Mouse (Mus musculus): ENCODE results near the gene Trmu.
"Not testable (repeated sequence)": the region's sequence is repeated elsewhere in the genome, so short reads cannot be mapped to it uniquely, and the experiment has no call there.

Gene Trmu

DNA sequence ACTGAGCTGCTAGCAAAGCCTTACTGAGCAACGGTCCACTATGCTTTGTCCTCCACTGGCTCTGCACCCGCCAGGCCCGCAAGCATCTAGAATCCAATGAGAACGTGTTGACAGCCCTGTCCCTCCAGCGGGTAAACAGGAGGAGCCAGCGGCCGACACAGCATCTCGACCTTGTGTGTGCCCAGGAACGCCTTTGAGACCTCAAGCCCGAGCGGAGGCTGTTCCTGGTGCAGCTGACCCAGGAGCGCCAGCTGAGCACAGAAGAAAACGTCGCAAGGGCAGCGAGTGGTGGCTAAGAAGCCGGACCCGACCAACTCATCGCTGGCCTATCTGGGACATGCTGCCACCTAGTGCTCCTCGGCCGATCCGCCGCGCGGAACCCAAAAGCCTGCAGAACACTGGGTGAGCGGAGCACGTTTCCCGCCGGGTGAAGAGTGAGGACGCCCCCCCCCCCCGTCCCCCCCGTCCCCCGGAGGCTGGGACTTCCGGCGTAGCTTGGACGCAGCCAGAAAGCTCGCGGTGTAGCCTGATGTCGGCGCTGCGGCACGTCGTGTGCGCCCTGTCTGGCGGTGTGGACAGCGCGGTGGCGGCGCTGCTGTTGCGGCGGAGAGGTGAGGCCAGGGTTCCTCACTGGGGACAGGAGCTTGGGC, at the start of gene Trmu:
Trmu (plus strand) TSS at position 465 of the 650 bp plus-strand sequence.
- CTCF ChIA-PET = interaction anchor here (1.0 kb wide), 1 partner anchor 19 kb away, joined by 3 read pairs; the partner anchor contains the start of gene Gtse1

DNA sequence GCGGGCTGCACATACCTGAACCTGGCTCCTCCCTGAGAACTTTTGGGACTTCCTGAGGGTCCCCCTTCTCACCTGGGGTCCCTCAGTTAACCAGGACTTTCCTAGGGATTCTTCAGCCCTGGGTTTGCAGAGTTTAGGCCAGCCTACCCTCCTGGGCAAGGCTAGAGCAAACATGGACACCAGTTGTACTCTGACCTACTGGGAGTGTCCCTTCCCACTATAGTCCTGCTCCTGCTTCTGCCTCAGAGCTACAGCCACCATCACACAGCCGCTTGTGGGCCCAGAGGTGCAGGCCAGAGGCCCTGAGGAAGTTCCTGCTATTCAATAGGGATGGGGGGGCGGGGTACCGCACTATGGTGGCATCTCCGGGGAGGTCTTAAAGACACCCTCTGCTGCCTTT, 49.6 kb upstream of the Trmu start:
- CTCF ChIA-PET = interaction anchor here (0.7 kb wide), 1 partner anchor 10 kb away, joined by 27 read pairs; no protein-coding TSS in a partner anchor

DNA sequence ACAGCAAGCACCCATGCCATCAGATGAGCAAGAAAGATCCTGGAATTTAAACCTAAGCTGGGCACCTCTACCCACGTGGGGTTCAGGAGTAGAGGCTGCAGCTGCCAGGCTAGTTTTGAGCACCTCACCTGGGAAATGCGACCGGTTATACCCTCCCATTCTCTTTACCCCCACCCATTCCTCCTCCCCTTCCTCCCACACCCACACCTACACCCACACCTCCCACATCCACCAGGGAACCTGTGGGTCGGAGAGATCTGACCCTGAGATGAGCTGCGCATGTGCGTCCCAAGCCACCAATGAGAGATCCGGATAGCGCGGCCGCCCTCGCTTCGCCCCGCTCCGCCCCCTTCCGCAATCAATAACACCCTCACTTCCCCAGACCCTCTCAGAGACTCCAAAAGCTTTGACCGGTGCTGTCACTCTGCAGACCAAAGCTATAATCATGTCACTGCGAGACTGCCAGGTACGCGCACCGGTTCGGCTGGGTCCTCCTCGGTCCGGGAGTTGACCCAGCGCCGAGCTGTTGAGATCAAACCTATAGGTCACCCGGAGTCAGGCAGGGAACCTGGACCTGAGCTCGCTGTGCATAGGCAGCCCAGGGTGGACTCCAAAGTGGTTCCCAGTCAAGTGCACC, 47.0 kb upstream of the Trmu start, which contains the start of gene Ttc38:
Ttc38 (plus strand) TSS at position 353 of the 637 bp plus-strand sequence.
- CTCF ChIA-PET = interaction anchor here (0.6 kb wide), 2 partner anchors 23 to 837 kb away, joined by 3 to 9 read pairs; no protein-coding TSS in a partner anchor

GRCm38 (mm10) chr15:85832599-85832998, 46.5 kb upstream of the Trmu start:
- CTCF ChIA-PET = no interaction called here

DNA sequence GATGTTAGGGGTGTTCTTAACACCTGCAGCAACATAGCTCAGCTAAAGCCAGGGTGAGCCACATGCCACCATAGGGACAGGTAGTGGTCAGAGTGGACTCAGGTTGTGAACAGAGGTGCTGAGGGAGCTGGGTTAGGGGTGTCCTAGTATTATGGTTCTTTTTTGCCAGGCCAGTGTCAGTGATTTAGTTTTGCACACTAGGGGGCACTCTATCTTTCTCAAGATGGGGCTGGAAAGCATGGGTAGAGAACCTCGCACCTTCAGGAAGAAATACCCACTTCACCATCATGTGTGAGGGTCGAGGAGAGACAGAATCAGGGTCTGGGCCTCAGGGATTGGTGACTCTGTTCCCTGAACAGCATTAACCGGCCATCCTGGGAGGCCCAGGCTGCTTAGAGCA, 43.8 kb upstream of the Trmu start:
- CTCF ChIA-PET = interaction anchor here (0.7 kb wide), 1 partner anchor 368 kb away, joined by 6 read pairs; no protein-coding TSS in a partner anchor

- CTCF ChIA-PET = interaction anchor here (0.6 kb wide), 1 partner anchor 112 kb away, joined by 4 read pairs; no protein-coding TSS in a partner anchor
Measured at GRCm38 (mm10) chr15:85836887-85837286, 42.2 kb upstream of the Trmu start.

GRCm38 (mm10) chr15:85840983-85841382, 38.1 kb upstream of the Trmu start:
- CTCF ChIA-PET = interaction anchor here (0.6 kb wide), 1 partner anchor 23 kb away, joined by 3 read pairs; no protein-coding TSS in a partner anchor

DNA sequence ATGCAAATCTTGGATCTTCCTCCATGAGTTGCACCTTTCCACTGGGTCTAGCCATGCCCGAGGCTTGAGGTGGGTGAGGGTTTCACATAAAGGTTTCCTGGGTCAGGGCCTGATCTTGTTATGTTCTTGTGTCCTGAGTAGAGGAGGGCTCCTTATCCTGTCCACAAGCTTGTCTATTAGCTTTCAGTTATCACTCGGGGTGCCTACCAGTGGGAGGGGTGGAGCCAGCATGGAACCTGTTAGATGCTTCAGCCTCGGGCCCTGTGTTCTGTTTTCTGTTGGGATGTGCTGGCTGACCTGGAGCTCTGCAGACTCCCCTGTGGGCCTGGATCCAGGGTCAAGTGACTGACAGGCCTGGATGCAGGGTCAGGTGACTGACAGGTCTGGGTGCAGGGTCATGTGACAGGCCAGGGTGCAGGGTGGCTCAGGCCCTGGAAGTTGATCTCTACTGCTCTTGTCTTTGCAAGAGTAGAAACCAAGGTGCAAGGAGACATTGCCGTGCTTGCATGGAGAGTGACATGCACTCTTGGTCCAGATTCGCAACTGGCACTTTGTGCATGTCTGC, 37.2 kb upstream of the Trmu start:
- CTCF ChIA-PET = no interaction called here

- CTCF ChIA-PET = no interaction called here
Measured at GRCm38 (mm10) chr15:85845071-85845470, 34.0 kb upstream of the Trmu start.

- CTCF ChIA-PET = interaction anchor here (0.7 kb wide), 1 partner anchor 135 kb away, joined by 3 read pairs; no protein-coding TSS in a partner anchor
Measured at GRCm38 (mm10) chr15:85851656-85852392, 27.3 kb upstream of the Trmu start.

GRCm38 (mm10) chr15:85858980-85859489, 20.1 kb upstream of the Trmu start:
- CTCF ChIA-PET = no interaction called here

DNA sequence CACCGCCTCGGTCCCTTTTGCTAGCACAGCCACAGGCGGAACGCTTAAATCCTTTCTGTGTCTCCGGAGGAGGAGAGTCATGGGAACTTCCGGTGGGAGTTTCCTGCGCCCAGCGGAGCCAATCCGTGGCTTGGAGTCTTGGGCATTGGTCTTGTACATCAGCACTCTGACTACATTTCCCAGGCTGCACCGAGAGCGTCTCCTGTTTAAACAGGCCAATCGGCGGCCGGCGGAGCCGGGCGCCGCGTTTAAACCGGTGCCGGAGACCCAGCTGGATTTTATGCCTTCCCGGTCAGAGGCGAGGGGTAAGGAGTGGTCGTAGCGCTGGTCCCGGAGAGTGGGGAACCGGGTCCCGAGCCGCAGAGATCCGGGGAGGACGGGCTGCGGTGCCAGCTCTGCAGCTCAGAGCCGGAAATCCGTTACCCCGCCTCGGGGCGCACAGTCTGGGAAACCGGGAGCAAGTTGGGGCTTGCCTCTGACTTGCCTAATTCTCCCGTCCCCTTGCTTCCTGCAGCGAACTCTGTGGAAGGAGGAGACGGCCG, 19.6 kb upstream of the Trmu start, which contains the start of gene Gtse1:
Gtse1 (plus strand) TSS at position 256 of the 542 bp plus-strand sequence.
- CTCF ChIA-PET = interaction anchor here (0.6 kb wide), 1 partner anchor 19 kb away, joined by 3 read pairs; no protein-coding TSS in a partner anchor

- CTCF ChIA-PET = not testable (repeated sequence)
Measured at GRCm38 (mm10) chr15:85865913-85866312, 13.2 kb upstream of the Trmu start.

DNA sequence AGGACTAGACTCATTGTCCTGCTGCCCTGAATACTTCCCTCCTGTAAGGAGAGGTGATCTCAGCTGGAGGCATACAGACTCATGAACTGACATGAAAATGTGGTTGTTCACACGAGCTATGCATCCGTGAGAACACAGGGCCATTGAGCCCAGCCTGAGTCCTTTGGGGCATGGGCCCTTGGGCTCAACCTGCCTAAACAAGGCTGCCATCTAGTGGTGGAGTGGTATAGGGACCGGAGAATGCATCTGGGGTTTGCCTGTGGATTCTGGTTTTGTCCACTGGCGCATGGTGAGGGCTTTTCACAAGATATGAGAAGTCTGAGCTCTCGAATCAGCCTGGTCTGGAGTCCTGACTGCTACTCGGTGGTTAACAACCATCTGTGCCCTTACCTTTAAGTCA, 11.4 kb upstream of the Trmu start:
- CTCF ChIA-PET = interaction anchor here (0.7 to 1.1 kb wide), 3 partner anchors 24 to 209 kb away, joined by 4 to 13 read pairs (median 6); no protein-coding TSS in a partner anchor

- CTCF ChIA-PET = no interaction called here
Measured at GRCm38 (mm10) chr15:85877336-85877735, 1.8 kb upstream of the Trmu start.

DNA sequence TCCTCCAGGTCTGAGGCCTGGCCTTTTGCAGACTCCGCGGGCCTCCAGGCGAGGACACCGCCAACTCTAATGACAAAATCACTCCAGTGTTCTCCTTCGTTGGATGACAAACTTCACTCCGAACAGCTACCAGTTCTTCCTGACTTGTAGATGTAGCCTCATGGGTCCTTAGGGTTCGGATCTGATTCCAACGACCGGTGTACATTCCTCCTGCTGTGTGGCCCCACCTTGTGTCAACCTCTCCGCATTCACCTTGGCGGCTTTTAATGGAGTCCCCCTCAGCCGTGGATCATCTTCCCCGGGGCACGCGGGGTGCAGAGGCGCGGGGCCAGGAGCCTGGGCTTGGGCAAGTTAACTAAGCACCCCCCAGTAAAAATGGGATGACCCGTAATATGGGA, 385 bp downstream of the Trmu start:
- CTCF ChIA-PET = no interaction called here

GRCm38 (mm10) chr15:85885606-85886005, 6.5 kb downstream of the Trmu start:
- CTCF ChIA-PET = interaction anchor here (0.6 kb wide), 1 partner anchor 87 kb away, joined by 6 read pairs; no protein-coding TSS in a partner anchor

GRCm38 (mm10) chr15:85889235-85889634, 10.1 kb downstream of the Trmu start:
- CTCF ChIA-PET = no interaction called here

DNA sequence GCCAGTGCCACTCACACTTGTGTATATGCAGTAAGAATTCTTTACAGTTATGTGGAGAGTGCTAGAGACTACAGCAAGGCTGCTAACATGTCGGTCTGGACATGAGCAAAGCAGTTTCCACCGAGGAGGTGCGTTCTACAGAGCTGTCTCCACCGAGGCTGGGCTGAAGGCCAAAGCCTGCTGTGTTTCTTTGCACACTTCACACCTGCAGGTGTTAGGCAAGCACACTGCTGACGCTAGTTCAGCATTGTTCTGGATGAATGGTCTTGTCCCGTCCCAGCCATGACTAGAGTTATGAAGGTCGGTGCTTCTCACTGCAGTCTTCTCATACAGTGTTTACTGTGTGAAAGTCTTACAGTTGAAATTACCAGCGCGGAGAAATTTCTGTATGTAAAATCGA, 12.9 kb downstream of the Trmu start:
- CTCF ChIA-PET = no interaction called here

GRCm38 (mm10) chr15:85892498-85893118, 13.5 kb downstream of the Trmu start:
- CTCF ChIA-PET = no interaction called here

GRCm38 (mm10) chr15:85893871-85894270, 14.8 kb downstream of the Trmu start:
- CTCF ChIA-PET = no interaction called here
